Mouse (Mus musculus) cerebellum, postnatal 4 days (tissue): ENCODE data around the gene Mvk.

Source experiments
- DNase-seq, 2 experiments: peaks; one replicate each; pipeline ENCODE4 v3.0.0; 2022; ENCODE audit warnings: low spot score in 2 of 2, mixed read lengths in 1 of 2

Mvk gene

GRCm38 (mm10) chr5:114456995-114457605, 13.0 kb downstream of the Mvk start:
- DNase-seq: no peak

DNA sequence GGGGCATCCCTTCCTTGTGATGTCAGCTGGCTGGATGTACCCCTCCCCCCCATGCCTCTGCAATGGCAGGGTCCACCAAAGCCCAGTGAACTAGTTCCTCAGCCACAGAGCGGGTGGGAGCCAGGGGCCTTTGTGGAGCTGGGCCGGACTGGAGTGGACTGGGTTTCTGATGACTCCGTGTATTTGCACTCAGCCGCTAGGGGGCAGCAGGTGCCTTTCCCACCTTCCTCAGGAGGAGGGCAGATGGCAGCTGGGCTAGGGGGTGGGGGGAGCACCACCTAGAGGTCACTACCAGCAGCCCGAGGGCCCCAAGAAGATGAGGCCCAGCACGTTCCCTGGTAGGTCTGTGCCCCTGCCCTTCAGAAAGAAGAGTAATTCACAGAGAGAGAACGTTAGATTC, 17.2 kb downstream of the Mvk start:
- peak; percentile 71 to 85 for DNase-seq

DNA sequence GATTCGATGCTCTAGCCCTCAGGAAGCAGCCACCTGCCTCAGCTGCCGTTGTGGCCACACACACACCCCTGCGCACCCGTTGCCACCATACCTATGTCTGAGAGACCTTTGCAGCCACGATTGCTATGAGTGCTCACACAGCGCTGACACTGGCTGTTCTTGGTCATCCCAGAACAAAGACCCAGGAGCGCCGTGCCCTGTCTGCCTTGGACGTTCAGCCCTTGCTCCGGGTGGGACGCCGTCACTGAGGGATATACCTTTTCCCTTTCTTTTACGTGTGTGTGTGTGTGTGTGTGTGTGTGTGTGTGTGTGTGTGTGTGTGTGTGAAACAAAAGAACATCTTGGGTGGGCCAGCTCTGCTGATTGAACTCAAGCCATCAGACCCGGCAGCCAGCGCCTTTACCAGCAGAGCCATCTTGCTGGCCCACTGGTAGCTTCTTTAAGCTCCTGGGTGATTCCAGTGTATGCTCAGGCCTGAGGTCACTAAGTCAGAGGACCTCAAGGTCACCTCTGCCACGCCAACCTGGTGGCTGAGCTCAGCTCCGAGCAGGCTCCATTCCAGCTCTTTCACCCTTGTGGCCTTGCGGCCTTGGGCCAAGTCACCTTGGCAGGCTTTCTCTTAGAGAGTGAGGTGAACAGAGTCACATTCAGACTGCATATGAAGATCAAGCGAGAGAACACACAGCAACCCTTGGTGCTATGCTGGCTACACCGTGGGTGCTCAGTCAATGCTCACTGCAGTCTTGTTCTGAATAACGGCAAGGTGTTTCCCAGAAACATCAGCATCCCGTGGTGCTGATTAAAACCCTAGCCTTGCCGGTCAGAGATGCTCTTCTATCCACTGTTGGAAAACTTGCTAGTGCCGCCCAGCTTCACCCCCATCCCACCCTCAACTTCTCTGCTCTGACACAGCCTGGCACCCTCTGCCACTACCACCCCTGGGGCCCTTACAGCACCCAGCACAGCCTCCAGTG, 18.3 kb downstream of the Mvk start:
- no peak for DNase-seq

DNA sequence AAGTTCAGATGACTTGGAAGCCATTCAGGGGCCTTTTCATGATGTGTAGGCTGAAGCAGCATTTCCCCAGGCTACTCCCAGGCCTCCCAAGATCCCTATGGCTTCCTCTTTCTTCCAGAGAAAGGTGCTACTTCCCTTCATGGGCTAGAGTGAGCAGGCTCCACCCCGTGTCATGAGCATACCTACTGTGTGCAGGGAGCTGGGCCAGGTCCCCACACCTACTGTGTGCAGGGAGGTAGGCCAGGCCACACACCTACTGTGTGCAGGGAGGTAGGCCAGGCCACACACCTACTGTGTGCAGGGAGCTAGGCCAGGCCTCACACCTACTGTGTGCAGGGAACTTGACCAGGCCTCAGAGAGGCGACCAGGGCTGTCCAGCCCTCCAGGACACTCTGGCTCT, 20.5 kb downstream of the Mvk start:
- no peak for DNase-seq

DNA sequence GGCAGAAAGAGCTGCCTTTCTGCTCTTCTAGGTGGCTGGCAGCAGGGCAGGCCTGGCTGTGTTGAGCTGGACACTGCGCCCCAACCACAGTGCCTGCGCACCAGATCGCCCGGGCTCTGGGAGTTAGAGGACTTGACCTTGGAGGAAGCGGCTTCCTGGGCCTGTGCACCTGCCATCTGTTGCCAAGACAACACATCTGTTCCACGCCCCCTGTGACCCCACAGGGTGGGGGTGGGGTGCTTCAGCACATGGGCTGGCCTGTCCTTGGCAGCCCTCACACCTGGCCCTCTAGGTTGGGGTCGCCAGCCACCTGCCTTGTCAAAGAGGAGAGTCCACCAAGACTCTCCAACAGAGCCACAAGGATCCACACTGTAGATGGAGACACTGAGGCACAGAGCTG, 21.6 kb downstream of the Mvk start:
- DNase-seq: no peak

DNA sequence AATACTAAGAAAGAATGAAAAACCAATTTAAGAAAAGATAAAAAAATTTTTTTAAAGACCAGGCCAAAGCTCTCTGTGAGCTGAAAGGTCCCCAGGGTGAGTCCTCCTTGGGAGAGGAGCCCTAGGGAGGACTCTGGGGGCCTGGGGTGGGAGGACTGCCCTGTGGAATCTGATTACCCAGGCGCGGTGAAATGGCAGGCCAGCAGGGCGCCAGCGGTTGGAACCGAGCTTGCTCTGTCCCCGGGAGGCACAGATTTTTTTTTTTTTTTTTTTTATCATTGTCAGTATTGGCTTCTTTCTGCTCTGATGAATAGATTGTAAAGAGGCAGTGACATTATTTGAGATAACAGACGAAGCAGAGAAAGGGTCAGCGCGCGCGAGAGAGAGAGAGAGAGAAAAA, 22.9 kb downstream of the Mvk start:
- no peak for DNase-seq

GRCm38 (mm10) chr5:114467430-114467829, 23.4 kb downstream of the Mvk start:
- DNase-seq: peak; percentile 49 to 79

GRCm38 (mm10) chr5:114468007-114468406, 23.9 kb downstream of the Mvk start:
- DNase-seq: no peak

- DNase-seq: no peak
These were observed 26.3 kb downstream of the Mvk start for GRCm38 (mm10) chr5:114470359-114470758.

GRCm38 (mm10) chr5:114474741-114475491, 30.8 kb downstream of the Mvk start:
- DNase-seq: no peak

- no peak for DNase-seq
These were observed 34.2 kb downstream of the Mvk start for GRCm38 (mm10) chr5:114478267-114478666.

GRCm38 (mm10) chr5:114482587-114483011, 38.5 kb downstream of the Mvk start:
- DNase-seq: no peak

- no peak for DNase-seq
These were observed 41.6 kb downstream of the Mvk start for GRCm38 (mm10) chr5:114485685-114486084.

DNA sequence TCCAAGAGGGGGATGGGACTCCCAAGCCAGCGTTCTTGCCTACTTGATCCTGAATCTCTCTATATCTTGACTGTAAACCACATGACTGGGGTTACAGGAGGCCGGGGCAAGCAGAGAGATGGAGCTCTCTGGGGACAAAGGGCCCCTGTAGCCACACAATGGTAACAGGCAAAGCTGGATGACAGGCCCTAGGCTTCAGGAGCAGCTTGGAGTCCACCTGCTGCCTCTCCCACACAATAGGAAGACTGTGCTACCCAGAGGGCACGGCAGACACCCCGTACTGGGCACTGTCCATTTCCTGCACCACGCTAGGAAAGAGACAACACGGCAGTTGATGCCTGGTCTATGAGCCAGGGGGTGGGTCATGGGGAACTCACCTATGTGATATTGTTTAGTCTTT, 45.5 kb downstream of the Mvk start:
- DNase-seq: no peak

DNA sequence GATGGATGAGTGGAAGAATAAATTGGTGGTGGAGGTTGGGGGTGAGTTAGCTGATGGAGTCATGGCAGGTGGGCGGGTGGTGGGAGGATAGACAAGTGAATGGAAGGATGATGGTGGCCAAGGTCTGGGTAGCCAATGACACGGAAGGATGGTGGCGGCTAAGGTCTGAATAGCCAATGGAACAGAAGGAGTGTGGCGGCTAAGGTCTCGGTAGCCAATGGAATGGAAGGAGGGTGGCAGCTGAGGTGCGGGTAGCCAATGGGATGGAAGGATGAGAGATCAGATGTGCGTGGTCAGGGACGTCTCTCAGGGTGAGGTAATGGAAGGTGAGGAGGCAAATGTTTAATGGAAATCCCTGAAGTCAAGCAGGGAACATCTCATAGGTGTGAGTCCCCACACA, 46.2 kb downstream of the Mvk start:
- no peak for DNase-seq

- DNase-seq: no peak
These were observed 50.7 kb downstream of the Mvk start for GRCm38 (mm10) chr5:114494761-114495160.

- no peak for DNase-seq
These were observed 57.2 kb downstream of the Mvk start for GRCm38 (mm10) chr5:114501252-114501651.

GRCm38 (mm10) chr5:114504826-114505225, 60.8 kb downstream of the Mvk start:
- no peak for DNase-seq

DNA sequence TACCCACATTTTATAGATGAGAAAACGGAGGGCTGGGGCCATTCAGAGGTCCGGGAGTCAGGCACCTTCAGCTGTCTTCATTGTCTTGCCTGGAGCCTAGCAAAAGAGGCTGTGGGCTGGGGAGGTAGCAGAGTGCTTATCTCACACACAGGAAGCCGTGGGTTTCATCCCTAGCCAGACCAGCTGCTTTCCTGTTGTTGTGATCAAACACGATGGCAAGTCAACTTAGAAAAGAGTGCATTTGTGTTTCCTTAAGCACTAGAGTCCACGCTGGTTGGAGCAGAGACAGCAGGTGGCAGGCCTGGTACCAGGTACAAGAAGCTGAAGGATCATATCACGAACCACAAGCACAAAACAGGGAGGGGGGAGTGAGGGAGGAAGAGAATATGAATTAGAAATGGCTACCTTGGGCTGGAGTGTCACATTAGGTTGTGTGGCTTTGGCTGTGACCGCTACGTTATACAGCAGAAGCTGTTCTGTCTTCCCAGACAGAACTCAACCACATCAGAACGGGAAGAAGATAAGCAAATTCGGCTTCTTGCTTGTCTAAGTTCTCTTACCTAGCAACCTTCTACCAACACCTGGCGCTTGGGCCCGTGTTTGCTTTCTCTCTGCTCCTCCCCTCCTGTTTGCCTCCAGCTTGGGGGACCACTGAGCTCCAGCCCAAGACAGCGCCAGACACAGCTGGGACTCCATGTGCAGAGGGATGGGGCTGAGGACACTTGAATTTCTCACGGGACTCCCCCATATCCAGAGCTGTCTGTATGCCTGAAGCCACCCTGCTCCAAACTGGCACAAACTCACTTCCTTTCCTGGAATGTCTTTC, 61.4 kb downstream of the Mvk start:
- no peak for DNase-seq

DNA sequence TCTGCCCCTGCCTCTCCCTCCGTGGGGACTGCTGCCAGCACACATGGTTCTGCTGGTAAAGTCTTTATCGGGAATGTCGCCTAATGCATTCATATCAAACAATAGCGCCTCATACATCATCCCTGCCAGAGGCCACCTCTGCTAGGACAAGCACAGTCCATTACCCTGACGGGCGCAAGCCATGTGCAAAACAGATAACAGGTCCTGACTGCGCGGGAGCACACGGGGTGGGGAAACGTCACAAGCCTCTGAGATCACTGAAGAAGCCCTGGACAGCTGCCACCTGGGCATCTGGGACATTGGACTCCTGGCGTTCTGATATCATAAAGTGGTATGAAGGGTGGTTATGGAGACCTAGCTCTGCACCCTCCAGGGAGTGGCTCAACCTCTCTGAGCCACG, 63.3 kb downstream of the Mvk start:
- DNase-seq: no peak

DNA sequence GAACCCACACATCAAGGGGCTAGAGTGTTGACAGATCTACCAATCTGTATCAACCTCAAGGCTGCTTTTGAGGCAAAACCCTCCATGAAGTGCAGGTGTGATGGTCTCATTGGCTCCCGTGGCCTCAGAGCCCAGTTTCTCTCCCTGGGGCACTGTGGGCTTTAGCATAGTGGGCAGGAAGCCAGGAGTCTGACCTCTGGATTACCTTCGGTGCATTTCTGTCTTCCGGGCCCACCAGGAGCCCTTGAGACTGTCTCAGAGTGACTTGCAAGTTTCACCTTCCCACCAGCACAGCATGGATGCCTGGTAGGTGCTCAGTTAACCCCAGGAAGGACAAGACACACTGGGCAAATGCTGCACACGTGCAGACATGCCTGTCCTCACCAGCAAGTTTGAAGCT, 63.9 kb downstream of the Mvk start:
- no peak for DNase-seq

- no peak for DNase-seq
These were observed 65.4 kb downstream of the Mvk start for GRCm38 (mm10) chr5:114509461-114509860.
